Mouse (Mus musculus): Measurements from ENCODE around the gene Slc25a4. TPM values are rescaled to one million over a fixed set of nuclear protein-coding genes. Genes with fewer than 3 reads are reported as not detected.

Gene Slc25a4
- polyA plus RNA-seq, 1 experiment from 2014 or later, result 513 TPM

DNA sequence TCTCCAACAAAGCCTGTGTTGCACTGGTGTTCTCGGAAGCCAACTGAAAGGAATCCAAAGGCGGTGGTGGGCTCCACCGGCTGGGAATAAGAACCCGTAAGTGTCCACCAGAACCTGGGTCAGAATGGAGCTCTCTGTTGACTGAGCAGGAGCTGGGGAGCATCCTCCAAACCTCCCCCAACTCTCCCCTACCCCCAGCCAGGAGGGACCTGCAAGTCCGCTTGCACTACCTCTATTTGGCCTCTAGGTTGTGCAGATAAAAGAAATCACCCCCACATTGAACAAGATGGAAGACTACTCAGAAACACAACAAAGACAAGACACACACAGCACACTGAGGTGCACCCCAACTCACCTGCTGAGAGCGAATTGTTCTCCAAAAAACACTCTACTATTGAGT is 8.7 kb downstream of the Slc25a4 start:
- Histone ChIP-seq H3K9ac (no peak overlapping the region), H3K4me3 (no peak overlapping the region), H3K27ac (no peak overlapping the region), H3K9me3 (no peaks in the 10 kb centered on the region), H3K4me2 (replicated peaks) (no peak overlapping the region), H3K36me3 (peaks cover 67% of the 10 kb centered on the region), H3K27me3 (no peaks in the 10 kb centered on the region), H3K4me1 (0 out of 2 replicates have a peak, but pooled peaks cover 8% of the 10 kb centered on the region)
- ATAC-seq (ENCODE audit: low FRiP score, low read depth), result no peak
- 85% methylated on average over 6 of the region's 6 CpGs for WGBS

DNA sequence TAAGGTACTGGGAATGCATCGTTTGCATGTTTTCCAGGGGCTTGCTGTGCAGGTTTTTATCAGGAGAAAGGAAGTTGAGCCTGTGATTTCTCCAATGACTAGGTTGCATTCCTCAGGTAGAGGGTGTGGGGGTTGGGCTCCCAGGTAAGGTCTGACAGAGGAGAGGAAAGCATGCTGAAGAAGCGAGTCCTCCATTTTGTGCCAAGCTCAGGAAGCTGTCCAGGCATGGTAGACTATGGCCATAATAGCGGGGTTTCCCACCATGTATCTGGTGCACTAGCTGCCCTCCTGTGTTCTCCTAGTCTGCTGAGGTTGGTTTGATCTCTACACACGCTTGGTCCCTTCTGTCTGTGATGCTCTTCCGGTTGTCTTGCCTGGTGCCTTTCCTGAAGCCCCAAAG is 13.4 kb downstream of the Slc25a4 start:
- H3K27ac ChIP-seq, result no peak overlapping the region
- H3K36me3 ChIP-seq, result peaks cover 54% of the 10 kb centered on the region
- no peak overlapping the region for H3K9ac ChIP-seq
- no peaks in the 10 kb centered on the region for H3K27me3 ChIP-seq
- ATAC-seq (ENCODE audit: low FRiP score, low read depth), result no peak
- no peak overlapping the region for H3K4me3 ChIP-seq
- H3K4me2 ChIP-seq (replicated peaks), result no peak overlapping the region
- no peaks in the 10 kb centered on the region for H3K4me1 ChIP-seq
- 88% methylated on average over 5 of the region's 5 CpGs for WGBS
- H3K9me3 ChIP-seq, result no peaks in the 10 kb centered on the region

DNA sequence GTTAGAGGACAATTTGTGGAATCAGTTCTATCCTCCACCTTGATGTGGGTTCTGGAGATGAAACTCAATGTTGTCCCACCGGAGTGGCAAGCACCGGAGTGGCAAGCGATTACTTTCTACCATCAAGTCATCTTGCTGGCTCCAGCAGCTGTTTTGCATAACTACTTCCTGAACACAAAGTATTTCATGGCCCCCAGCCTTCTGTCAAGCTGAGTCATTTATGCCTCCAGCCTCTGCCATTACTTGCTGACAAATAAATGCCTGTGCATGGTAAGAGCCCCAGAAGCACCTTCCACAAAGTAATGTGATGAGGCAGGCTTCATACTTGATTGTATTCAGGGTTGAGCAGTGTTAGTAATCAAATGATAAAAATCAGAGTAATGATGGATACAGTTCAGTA is 14.2 kb downstream of the Slc25a4 start:
- H3K4me1 ChIP-seq, result no peaks in the 10 kb centered on the region
- no peak overlapping the region for H3K4me2 ChIP-seq (replicated peaks)
- H3K4me3 ChIP-seq, result no peak overlapping the region
- no peak overlapping the region for H3K9ac ChIP-seq
- no peaks in the 10 kb centered on the region for H3K27me3 ChIP-seq
- H3K27ac ChIP-seq, result no peak overlapping the region
- WGBS, result 77% methylated on average over 3 of the region's 3 CpGs
- no peak for ATAC-seq (ENCODE audit: low FRiP score, low read depth)
- no peaks in the 10 kb centered on the region for H3K9me3 ChIP-seq
- H3K36me3 ChIP-seq, result peaks cover 53% of the 10 kb centered on the region

DNA sequence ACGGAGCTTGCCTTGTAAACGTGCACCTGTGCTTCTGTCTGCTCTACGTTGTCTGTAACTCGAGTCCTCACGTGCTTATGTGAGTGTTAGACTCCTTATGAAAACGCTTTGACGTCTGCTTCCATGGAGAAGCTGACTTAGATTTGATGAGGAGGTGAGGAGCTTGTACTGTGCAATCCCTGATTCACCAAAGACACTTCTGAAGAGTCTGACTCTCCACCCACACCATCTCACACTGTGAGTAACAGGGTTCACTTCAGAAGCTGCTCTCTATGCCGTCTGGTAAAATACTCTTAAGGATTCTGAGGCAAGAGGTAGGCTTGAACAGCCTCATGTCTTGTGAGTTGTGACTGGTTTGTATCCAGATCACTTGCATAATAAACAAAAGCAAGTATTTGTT is 18.0 kb downstream of the Slc25a4 start:
- 79% methylated on average over 8 of the region's 8 CpGs for WGBS
- no peak overlapping the region for H3K4me2 ChIP-seq (replicated peaks)
- no peak overlapping the region for H3K9ac ChIP-seq
- no peaks in the 10 kb centered on the region for H3K27me3 ChIP-seq
- no peaks in the 10 kb centered on the region for H3K9me3 ChIP-seq
- H3K4me1 ChIP-seq, result no peaks in the 10 kb centered on the region
- H3K4me3 ChIP-seq, result no peak overlapping the region
- ATAC-seq (ENCODE audit: low FRiP score, low read depth), result no peak
- H3K36me3 ChIP-seq, result peaks cover 51% of the 10 kb centered on the region
- H3K27ac ChIP-seq, result no peak overlapping the region

DNA sequence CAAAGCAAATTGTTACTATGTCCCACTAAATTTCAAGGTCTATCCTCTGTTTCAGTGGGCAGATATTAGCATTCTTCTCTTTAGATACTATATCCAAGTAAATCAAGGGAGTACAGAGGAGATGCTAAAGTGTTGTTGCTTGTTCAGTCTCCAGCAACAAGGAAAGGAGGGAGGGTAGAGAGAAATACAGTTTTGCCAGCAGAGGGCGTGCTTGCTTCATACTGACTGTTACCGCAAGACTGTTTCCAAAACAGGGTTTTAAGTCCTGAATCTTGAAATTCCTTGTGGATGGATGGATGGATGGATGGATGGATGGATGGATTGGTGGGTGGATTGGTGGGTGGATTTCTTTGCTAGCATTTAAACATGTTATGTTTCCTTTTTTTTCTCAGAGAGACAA is 25.7 kb downstream of the Slc25a4 start:
- ATAC-seq (ENCODE audit: low FRiP score, low read depth), result no peak
- 1% methylated on average over 2 of the region's 2 CpGs for WGBS
- peaks cover 24% of the 10 kb centered on the region for H3K36me3 ChIP-seq

DNA sequence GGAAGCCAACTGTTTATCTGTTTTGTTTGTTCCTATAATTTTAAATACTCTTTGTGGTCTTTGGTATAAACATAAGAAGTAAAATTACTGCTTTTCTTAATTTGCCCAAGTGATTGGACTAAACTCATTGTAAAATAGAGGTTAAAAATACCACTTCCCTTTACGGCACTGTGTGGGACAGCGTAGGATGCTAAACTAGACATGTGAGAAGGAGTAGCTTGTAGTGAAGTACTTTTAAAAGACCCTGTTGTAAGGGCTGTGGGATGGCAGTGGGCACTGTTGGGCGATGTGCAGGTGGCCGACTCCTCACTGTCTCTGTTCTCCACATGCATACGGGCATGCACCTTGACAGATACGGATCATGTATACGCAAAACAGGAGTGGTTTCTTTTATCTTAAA is 30.9 kb downstream of the Slc25a4 start:
- Histone ChIP-seq H3K4me3 (no peak overlapping the region), H3K9me3 (no peaks in the 10 kb centered on the region), H3K4me2 (replicated peaks) (no peak overlapping the region), H3K27ac (no peak overlapping the region), H3K36me3 (peaks cover 27% of the 10 kb centered on the region), H3K27me3 (no peaks in the 10 kb centered on the region), H3K4me1 (no peaks in the 10 kb centered on the region), H3K9ac (no peak overlapping the region)
- WGBS, result 91% methylated on average over 7 of the region's 7 CpGs
- no peak for ATAC-seq (ENCODE audit: low FRiP score, low read depth)

More for the DNA sequence above, 25.7 kb downstream of the Slc25a4 start:
- Histone ChIP-seq H3K4me3 (no peak overlapping the region), H3K9me3 (no peaks in the 10 kb centered on the region), H3K27ac (no peak overlapping the region), H3K27me3 (no peaks in the 10 kb centered on the region), H3K9ac (no peak overlapping the region), H3K4me1 (no peaks in the 10 kb centered on the region), H3K4me2 (replicated peaks) (no peak overlapping the region)

DNA sequence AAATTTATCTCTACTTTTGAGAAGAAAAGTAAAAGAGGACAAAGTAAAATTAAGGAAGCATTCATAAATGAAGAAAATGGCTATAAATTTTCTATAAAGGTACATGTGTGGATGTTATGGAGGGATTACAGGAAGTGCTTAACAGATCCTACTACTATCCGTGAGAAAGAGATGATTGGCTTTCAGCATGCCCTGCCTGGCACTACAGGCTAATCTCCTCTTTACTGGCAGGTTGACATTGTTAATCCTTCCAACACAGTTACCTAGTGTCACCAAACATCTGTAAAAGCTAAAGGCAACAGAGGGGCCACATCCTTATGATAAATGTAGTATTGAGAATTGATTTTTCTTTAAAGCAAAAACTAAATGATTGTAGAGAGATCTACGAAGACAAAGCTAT is 37.4 kb downstream of the Slc25a4 start:
- Histone ChIP-seq H3K9ac (no peak overlapping the region), H3K4me2 (replicated peaks) (no peak overlapping the region), H3K4me1 (no peaks in the 10 kb centered on the region), H3K36me3 (peaks cover 33% of the 10 kb centered on the region), H3K9me3 (no peaks in the 10 kb centered on the region), H3K27me3 (no peaks in the 10 kb centered on the region), H3K4me3 (no peak overlapping the region), H3K27ac (no peak overlapping the region)
- WGBS, result 78% methylated on average over 2 of the region's 2 CpGs
- no peak for ATAC-seq (ENCODE audit: low FRiP score, low read depth)

DNA sequence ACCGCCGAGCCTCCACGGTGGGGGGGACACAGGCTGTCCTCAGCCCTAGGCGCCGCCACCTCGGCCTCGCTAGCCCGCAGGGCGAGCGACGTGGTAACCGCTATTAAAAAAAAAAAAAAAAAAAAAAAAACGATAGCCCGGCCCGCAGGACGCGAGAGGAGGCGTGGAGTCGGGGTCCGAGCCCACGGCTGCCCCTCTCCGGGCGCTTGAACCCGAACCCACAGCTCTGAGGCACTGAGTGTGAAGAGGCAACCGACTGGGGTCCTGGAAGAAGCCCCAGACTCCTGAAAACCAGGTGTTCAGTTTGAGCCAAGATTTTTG is 47.3 kb downstream of the Slc25a4 start:
- Histone ChIP-seq H3K4me2 (replicated peaks) (peak overlapping the region; percentile 77), H3K27me3 (no peaks in the 10 kb centered on the region), H3K9ac (peak overlapping the region; percentile 87), H3K36me3 (no peaks in the 10 kb centered on the region), H3K27ac (peak overlapping the region; percentile 67; the same call in 1 of the 2 replicates), H3K4me1 (peaks cover 13% of the 10 kb centered on the region), H3K9me3 (no peaks in the 10 kb centered on the region), H3K4me3 (peak overlapping the region; percentile 73)
- ATAC-seq (ENCODE audit: low FRiP score, low read depth), result no peak; the same call in 1 of the 2 replicates
- under 1% methylated on average over 25 of the region's 25 CpGs for WGBS

DNA sequence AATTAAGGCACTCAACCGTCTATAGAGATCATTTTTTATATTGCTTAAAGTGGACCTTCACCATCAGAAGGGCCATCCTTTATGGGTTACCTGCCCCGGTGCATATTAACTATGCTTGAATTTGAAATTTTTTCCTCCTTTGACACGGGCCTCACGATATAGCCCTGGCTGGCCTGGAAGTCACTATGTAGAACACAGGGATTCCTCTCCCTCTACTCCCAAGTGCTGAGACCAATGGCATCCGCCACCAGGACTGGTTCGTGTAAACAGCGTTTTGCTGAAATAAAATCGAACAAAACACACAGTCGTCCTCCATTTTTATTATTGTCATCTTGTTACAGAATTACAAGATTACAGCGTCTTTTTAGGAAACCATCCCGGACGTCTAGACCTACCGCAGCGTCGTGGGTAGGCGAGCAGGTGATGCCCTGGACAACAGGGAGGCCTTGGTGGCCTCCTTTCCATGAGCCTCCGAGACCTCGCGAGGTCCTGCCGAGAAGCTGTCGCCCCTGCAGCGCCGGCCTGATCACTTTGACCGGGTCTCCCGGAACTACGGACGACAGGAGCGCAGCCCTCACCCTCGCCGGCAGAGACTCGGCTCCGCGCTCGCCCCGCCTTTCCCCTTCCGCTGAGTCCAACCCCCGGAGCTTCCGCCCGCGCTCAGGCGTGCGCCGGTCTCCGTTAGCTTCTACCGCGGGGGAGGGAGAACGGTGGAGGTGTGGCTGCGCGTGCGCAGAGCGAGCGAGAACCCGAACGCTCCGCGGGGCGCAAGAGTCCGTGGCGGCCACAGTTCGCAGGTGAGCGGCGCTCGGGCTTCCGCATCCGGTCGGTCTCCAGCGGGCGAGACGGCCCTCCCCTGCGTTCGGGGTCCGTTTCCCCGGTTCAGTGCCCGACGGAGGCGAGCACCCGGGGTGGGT is 47.9 kb downstream of the Slc25a4 start:
- WGBS, result 2% methylated on average over 69 of the region's 77 CpGs
- ATAC-seq (ENCODE audit: low FRiP score, low read depth), result peak; percentile 96

More for the DNA sequence above, 47.9 kb downstream of the Slc25a4 start:
- Histone ChIP-seq H3K27ac (peak overlapping the region; percentile 67; the same call in 1 of the 2 replicates), H3K9ac (peak overlapping the region; percentile 87), H3K4me1 (peaks cover 13% of the 10 kb centered on the region), H3K36me3 (no peaks in the 10 kb centered on the region), H3K27me3 (no peaks in the 10 kb centered on the region), H3K4me2 (replicated peaks) (peak overlapping the region; percentile 77), H3K9me3 (peaks cover under 1% of the 10 kb centered on the region; the same call in 1 of the 2 replicates), H3K4me3 (peak overlapping the region; percentile 73)

Small RNAs within 50 kb of the gene (microRNA-seq; reads per million reads assigned to microRNA genes)
- not detected for gene Gm23812

Other genes with a start within 250 kb of the Slc25a4 start
- 3.3 and 3.7 TPM in 2 replicates for gene 1700029J07Rik, start 236.0 kb downstream of the Slc25a4 start, polyA plus RNA-seq (2015; fragmentation: Nextera tagmentation; extraction: Ambion mirVana)
- 93.0 and 104 TPM in 2 replicates for gene Ufsp2, start 235.8 kb downstream of the Slc25a4 start, polyA plus RNA-seq (2015; fragmentation: Nextera tagmentation; extraction: Ambion mirVana)
- gene Lrp2bp, start 212.0 kb downstream of the Slc25a4 start, polyA plus RNA-seq (2015; fragmentation: Nextera tagmentation; extraction: Ambion mirVana), result 0.28 and 0.49 TPM in 2 replicates
- 19.5 and 20.4 TPM in 2 replicates for gene Ankrd37, start 205.6 kb downstream of the Slc25a4 start, polyA plus RNA-seq (2015; fragmentation: Nextera tagmentation; extraction: Ambion mirVana)
- 29.3 and 30.1 TPM in 2 replicates for gene Cfap97, start 59.5 kb downstream of the Slc25a4 start, polyA plus RNA-seq (2015; fragmentation: Nextera tagmentation; extraction: Ambion mirVana)
- 5.9 and 6.6 TPM in 2 replicates for gene Snx25, start 59.1 kb downstream of the Slc25a4 start, polyA plus RNA-seq (2015; fragmentation: Nextera tagmentation; extraction: Ambion mirVana)
- gene Helt, start 83.4 kb upstream of the Slc25a4 start, polyA plus RNA-seq (2015; fragmentation: Nextera tagmentation; extraction: Ambion mirVana), result not detected in 2 replicates

Measured in limb, embryonic 13.5 days (tissue).